Mouse (Mus musculus) retina, adult 2 months (tissue): ENCODE results near the gene Ssbp4.

Source experiments
- DNase-seq: peaks from one replicate; pipeline ENCODE4 v3.0.0-alpha.2; 2012; ENCODE audit warnings: low read depth, low spot score

Ssbp4 gene

DNA sequence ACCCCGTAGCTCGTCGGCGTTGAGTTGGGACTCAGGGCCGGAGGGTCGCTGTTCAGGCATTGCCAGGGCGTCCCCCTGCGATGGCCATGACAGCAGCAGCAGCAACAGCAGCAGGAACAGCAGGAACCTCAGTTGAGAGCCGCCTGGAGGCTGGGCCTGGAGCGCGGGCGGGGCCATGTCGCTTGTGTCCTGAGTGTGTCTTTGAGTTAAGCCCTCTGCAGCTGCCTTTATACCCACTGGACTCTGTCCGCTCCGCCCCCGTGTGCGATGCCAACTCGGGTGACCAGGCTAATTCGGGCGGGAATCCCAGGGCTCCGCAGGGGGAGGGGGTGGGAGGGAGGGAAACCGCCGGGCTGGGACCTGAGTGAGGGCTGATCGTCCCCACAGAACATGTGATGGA is 22.8 kb upstream of the Ssbp4 start:
- DNase-seq = no peak

GRCm38 (mm10) chr8:70630532-70631381 is 22.1 kb upstream of the Ssbp4 start:
- DNase-seq = no peak

DNA sequence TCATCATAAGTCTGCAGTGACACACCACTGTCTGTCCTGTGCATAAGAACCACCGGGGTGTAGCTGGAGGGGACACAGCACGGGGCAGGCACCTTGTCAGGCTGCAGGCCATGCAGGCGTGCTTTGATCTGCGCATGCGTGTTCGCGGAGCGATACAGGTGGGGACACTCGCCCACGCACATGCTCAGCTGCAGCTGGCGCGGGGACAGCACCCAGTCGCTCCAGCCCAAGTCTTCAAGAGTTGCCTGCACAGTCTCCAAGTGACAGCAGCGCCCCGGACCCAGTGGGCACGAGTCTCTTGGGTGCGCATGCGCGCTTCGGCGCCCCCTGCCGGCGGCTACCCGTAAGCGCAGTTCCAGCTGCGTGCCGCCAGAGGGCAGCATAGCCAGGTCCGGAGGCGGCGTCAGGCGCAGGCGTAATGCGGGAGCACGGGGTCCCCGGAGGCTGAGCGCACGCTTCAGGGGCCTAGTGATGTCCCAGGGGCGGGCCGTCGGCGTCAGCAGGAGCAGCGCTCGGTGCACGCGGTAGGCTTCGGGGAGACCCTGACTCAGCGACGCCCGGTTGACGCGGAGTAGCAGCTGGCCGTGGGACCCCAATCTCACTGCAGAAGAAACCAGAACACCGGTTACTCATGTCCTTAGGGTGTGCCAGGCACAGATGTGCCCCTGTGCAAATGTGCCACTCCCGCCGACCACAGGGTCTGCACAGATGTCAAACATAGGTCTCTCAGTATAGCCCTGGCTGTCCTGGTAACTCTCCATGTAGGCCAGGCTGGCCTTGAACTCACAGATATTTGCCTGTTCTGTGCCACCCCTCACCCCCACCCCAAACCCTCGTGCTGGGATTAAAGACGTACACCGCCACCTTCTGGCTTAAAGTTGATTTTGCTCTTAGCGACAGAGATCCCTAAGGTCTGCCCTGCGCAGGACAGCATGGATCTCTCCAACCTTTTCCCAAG is 21.2 kb upstream of the Ssbp4 start:
- DNase-seq = peak; percentile 81

- DNase-seq = no peak
These were observed 20.4 kb upstream of the Ssbp4 start for GRCm38 (mm10) chr8:70628986-70629490.

DNA sequence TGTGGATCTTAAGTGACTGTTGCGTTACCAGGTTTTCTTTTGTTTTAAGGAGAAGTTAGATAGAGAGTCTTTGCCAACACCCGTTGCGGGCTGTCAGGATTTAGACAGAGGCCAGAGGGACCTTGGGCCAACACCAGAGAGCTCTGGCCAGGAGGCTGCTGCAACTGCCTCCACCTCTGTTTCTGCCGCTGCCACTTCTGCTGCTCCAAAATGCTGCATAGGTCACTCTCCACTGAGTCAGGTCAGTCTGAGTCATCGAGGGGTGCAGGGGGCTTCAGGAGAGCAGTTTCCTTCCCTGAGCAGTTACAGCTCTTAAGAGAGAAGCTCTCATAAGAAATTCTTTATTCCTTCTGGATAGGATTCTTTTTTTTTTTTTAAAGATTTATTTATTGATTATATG is 18.4 kb upstream of the Ssbp4 start:
- DNase-seq = no peak

GRCm38 (mm10) chr8:70625104-70625503 is 16.4 kb upstream of the Ssbp4 start:
- no peak for DNase-seq

GRCm38 (mm10) chr8:70622220-70622619 is 13.5 kb upstream of the Ssbp4 start:
- DNase-seq = no peak

DNA sequence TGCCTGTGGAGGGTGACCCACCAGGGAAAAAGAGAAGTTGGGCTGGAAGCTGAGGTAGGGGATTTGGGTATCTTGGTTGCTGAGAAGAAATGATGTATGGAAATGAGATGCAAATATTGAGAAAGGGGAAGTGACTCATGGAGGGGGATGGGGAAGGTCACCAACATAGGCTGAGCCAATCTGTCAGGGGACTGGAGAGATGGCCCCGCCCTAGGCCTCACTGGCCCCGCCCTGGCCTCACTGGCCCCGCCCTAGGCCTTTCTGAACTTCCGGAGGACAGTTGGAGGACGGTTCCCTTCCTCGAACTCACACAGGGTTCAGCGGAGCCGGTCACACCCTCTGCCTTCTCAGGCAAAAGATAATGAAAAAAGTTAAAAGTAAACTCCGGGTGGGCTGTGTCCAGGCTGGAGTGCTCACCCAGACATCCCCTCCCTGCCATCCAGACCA is 10.2 kb upstream of the Ssbp4 start:
- DNase-seq = no peak

DNA sequence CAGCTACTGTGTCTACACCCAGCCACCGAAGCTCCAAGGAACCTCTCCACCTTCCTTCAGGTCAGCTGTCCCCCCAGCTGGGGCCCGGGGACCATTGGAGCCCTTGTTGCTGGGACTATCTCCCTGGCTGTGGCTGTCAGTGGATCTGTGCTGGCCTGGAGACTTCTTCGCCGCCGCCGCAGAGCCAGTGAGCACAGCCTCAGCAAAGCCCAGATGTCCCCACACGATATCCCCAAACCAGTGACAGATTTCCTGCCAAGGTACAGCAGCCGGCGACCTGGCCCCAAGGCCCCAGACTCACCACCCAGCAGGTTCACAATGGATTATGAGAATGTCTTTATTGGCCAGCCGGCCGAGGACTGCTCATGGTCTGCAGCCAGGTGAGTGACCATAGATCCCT is 9.3 kb upstream of the Ssbp4 start:
- DNase-seq = no peak

- DNase-seq = no peak
These were observed 8.0 kb upstream of the Ssbp4 start for GRCm38 (mm10) chr8:70616645-70617044.

DNA sequence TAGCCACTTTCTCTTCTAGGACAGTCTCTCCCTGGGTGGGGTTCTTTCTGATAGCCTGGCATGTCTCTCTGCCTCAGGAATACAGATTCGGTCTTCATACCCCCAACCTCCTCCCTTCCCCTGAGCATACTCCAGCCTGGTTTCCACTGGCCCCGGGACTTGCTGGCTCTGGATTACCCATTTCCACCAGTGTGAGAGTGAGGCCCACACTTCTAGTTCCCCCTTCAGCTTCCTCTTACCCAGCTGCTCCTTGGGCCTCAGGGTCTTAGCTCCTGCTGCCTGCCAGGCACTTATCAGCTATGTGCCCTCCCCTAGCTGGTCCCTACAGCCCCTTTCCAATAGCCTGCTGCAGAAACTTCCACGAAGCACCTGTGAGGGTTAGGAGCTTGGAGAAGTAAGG is 7.2 kb upstream of the Ssbp4 start, which contains the start of gene Lrrc25:
Lrrc25 (plus strand) TSS at position 262 of the 400 bp plus-strand sequence.
- DNase-seq = no peak

- no peak for DNase-seq
These were observed 6.6 kb upstream of the Ssbp4 start for GRCm38 (mm10) chr8:70615281-70615680.

GRCm38 (mm10) chr8:70614469-70614868 is 5.8 kb upstream of the Ssbp4 start:
- no peak for DNase-seq

DNA sequence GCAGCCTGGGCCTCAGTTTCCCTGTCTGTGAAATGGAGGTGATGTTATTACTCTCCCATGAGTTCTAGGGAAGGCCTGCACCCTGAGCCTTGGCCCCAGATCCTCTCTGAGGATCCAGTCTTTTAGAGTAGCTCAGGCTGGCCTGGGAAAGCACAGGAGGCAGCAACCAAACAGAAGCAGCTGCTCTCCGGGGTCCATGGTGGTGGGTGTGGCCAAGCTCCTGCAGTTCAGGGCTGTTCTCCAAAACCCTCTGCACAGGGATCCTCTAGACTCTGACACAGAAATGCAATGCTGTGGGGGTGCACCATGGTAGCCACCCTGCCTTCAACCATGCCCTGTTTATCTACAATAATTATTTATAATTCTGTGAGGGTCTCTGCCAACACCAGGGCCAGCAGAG is 5.1 kb upstream of the Ssbp4 start:
- DNase-seq = no peak

- DNase-seq = no peak
These were observed 3.2 kb upstream of the Ssbp4 start for GRCm38 (mm10) chr8:70611849-70612248.

- DNase-seq = no peak
These were observed 2.4 kb upstream of the Ssbp4 start for GRCm38 (mm10) chr8:70610796-70611771.

DNA sequence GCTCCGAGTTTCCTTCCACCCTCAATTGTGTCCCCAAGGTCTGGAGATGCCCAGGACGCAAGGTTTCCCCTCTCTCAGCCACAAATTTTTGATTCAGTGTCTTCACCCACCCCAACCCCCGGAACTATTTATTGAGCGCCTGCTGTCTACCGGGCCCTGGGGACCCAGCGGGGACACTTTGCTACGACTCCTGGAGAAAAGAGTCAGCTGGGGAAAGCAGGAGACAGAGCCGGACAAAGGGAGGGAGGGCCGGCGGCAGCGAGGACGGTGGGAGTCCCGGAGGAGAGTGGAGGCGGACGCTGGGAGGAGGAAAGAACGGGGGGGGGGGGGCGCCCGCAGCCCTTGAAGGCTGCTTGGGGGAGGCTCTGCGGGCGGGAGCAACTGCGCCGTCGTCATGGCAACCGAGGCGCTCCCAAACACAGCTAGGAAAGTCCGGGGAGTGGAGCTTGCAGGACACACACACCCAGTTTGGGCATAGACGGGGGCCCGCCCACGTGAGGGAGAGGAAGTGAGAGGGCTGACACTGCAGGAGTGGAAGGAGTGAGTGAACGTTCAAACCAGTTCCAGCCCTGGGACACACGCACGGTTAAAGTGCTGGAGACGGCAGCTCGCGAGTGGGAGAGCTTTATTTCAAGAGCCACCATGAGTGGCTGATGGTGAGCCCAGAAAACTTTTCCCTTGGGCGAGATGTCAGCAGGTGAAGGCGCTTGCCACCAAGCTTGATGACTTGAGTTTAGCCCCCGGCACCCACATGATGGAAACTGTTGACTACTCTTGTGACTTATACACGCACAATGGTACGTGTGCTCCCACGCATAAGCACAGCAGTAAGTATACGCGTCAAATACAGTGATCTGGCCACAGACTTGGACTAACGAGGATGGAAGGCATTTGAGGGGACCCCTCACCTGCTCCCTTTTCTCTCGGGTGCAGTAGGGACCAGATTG is 1.4 kb upstream of the Ssbp4 start:
- DNase-seq = no peak

GRCm38 (mm10) chr8:70609368-70609848 is 736 bp upstream of the Ssbp4 start:
- DNase-seq = no peak

GRCm38 (mm10) chr8:70607898-70608748 is 549 bp downstream of the Ssbp4 start:
- no peak for DNase-seq
